Mouse (Mus musculus): ENCODE data around the gene Tmem41a. TPM values are rescaled to one million over a fixed set of nuclear protein-coding genes. Genes with fewer than 3 reads are reported as not detected.
"Not testable (repeated sequence)": the region's sequence is repeated elsewhere in the genome, so short reads cannot be mapped to it uniquely, and the experiment has no call there.

The Tmem41a gene
- polyA plus RNA-seq, 1 experiment from 2014 or later: 23.8 TPM

DNA sequence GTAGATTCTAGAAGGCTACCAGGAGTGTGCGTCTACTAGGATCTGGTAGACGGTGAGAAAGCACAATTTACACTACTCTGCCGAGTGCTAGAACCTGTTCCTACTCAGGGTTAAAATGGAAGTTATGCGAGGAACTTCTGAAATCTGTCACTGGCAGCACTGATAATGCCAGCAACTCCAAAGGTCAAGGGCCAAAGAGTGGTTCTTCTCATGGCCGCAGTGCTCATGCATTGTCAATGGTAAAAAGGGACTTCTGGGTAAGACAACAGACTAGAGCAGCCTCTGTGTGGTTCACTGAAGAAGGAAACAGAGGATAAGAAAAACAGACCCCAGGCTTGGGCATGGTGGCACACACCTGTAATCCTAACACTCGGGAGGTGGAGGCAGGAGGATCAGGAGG is 23.2 kb upstream of the Tmem41a start:
- no peak for TF ChIP-seq CTCF (IDR thresholded peaks at IDR 0.05; ENCODE audit: low read depth)
- H3K27ac ChIP-seq: no peak overlapping the region
- no peaks in the 10 kb centered on the region for H3K9me3 ChIP-seq (replicated peaks; ENCODE audit: low read length)
- H3K4me3 ChIP-seq (replicated peaks; ENCODE audit: low read depth, low read length): no peak overlapping the region
- H3K27me3 ChIP-seq (ENCODE audit: insufficient read depth, low read length): no peaks in the 10 kb centered on the region
- no peaks in the 10 kb centered on the region for H3K36me3 ChIP-seq (ENCODE audit: insufficient read depth, low read length)
- ATAC-seq (replicated peaks; ENCODE audit: low FRiP score, low read depth): no peak
- whole genome bisulfite sequencing: 86% methylated on average over 6 of the region's 6 CpGs
- no peak for DNase-seq (ENCODE audit: low spot score)
- no peaks in the 10 kb centered on the region for H3K4me1 ChIP-seq (replicated peaks; ENCODE audit: insufficient read depth, low read length)
- no peak overlapping the region for H3K4me2 ChIP-seq (ENCODE audit: low read length)
- H3K9ac ChIP-seq (ENCODE audit: low read depth, low read length): no peak overlapping the region

DNA sequence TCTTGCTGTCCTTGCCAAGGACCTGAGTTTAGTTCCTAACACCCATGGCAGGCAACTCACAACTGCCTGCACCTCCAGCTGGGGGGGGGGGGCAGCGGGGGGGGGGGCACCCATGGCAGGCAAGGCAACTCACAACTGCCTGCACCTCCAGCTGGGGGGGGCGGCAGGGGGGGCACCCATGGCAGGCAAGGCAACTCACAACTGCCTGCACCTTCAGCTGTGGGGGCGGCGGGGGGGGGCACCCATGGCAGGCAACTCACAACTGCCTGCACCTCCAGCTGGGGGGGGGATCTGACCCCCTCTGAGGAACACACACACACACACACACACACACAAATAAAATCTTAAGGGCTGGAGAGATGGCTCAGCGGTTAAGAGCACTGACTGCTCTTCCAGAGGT is 22.5 kb upstream of the Tmem41a start:
- Histone ChIP-seq H3K4me3 (replicated peaks; ENCODE audit: low read depth, low read length) (no peak overlapping the region), H3K36me3 (ENCODE audit: insufficient read depth, low read length) (no peaks in the 10 kb centered on the region), H3K4me2 (ENCODE audit: low read length) (no peak overlapping the region), H3K9me3 (replicated peaks; ENCODE audit: low read length) (no peaks in the 10 kb centered on the region), H3K4me1 (replicated peaks; ENCODE audit: insufficient read depth, low read length) (no peaks in the 10 kb centered on the region), H3K27me3 (ENCODE audit: insufficient read depth, low read length) (no peaks in the 10 kb centered on the region), H3K9ac (ENCODE audit: low read depth, low read length) (no peak overlapping the region), H3K27ac (no peak overlapping the region)
- no peak for ATAC-seq (replicated peaks; ENCODE audit: low FRiP score, low read depth)
- 71% methylated on average over 4 of the region's 5 CpGs for WGBS
- no peak for DNase-seq (ENCODE audit: low spot score)
- no peak for TF ChIP-seq CTCF (IDR thresholded peaks at IDR 0.05; ENCODE audit: low read depth)

GRCm38 (mm10) chr16:21965576-21965975 is 18.2 kb upstream of the Tmem41a start:
- H3K4me3 ChIP-seq (replicated peaks; ENCODE audit: low read depth, low read length): no peak overlapping the region
- ATAC-seq (replicated peaks; ENCODE audit: low FRiP score, low read depth): no peak
- no peaks in the 10 kb centered on the region for H3K4me1 ChIP-seq (replicated peaks; ENCODE audit: insufficient read depth, low read length)
- no peak overlapping the region for H3K9ac ChIP-seq (ENCODE audit: low read depth, low read length)
- WGBS: 70% methylated on average over 3 of the region's 3 CpGs
- H3K9me3 ChIP-seq (replicated peaks; ENCODE audit: low read length): no peaks in the 10 kb centered on the region
- no peaks in the 10 kb centered on the region for H3K27me3 ChIP-seq (ENCODE audit: insufficient read depth, low read length)
- H3K27ac ChIP-seq: no peak overlapping the region
- no peak for DNase-seq (ENCODE audit: low spot score)
- H3K4me2 ChIP-seq (ENCODE audit: low read length): no peak overlapping the region
- no peaks in the 10 kb centered on the region for H3K36me3 ChIP-seq (ENCODE audit: insufficient read depth, low read length)
- no peak for TF ChIP-seq CTCF (IDR thresholded peaks at IDR 0.05; ENCODE audit: low read depth)

DNA sequence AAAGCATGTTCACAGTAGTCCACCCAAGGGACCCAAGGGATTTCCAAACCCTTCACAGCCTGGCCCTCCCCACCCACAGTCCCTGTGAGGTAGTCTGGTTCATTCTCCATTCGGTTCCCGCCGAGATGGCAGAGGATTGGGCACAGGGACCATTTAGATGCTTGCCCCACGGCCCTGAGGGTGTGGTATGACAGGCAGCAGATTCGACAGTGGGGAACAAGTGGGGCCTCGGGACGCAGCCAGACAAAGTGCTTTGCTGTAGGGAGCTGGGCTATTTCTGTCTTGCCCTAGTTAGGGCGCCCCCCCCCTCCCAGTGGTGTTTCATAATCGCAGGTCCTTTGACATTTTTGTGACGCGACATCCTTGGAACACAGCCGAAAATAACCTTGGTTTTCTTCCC is 8.2 kb upstream of the Tmem41a start:
- no peak for DNase-seq (ENCODE audit: low spot score)
- no peak overlapping the region for H3K9ac ChIP-seq (ENCODE audit: low read depth, low read length)
- ATAC-seq (replicated peaks; ENCODE audit: low FRiP score, low read depth): no peak
- H3K9me3 ChIP-seq (replicated peaks; ENCODE audit: low read length): no peaks in the 10 kb centered on the region
- no peak overlapping the region for H3K4me3 ChIP-seq (replicated peaks; ENCODE audit: low read depth, low read length)
- WGBS: 87% methylated on average over 12 of the region's 12 CpGs
- H3K36me3 ChIP-seq (ENCODE audit: insufficient read depth, low read length): no peaks in the 10 kb centered on the region
- H3K27me3 ChIP-seq (ENCODE audit: insufficient read depth, low read length): no peaks in the 10 kb centered on the region
- no peak overlapping the region for H3K27ac ChIP-seq
- H3K4me1 ChIP-seq (replicated peaks; ENCODE audit: insufficient read depth, low read length): no peaks in the 10 kb centered on the region
- H3K4me2 ChIP-seq (ENCODE audit: low read length): no peak overlapping the region
- no peak for TF ChIP-seq CTCF (IDR thresholded peaks at IDR 0.05; ENCODE audit: low read depth)

GRCm38 (mm10) chr16:21928471-21928870 is 18.9 kb downstream of the Tmem41a start:
- ATAC-seq (replicated peaks; ENCODE audit: low FRiP score, low read depth): no peak
- no peak overlapping the region for H3K9ac ChIP-seq (ENCODE audit: low read depth, low read length)
- 74% methylated on average over 13 of the region's 13 CpGs for WGBS
- no peaks in the 10 kb centered on the region for H3K27me3 ChIP-seq (ENCODE audit: insufficient read depth, low read length)
- no peaks in the 10 kb centered on the region for H3K9me3 ChIP-seq (replicated peaks; ENCODE audit: low read length)
- no peak for TF ChIP-seq CTCF (IDR thresholded peaks at IDR 0.05; ENCODE audit: low read depth)
- no peak overlapping the region for H3K27ac ChIP-seq
- H3K36me3 ChIP-seq (ENCODE audit: insufficient read depth, low read length): no peaks in the 10 kb centered on the region
- no peak overlapping the region for H3K4me2 ChIP-seq (ENCODE audit: low read length)
- no peak for DNase-seq (ENCODE audit: low spot score)
- H3K4me1 ChIP-seq (replicated peaks; ENCODE audit: insufficient read depth, low read length): no peaks in the 10 kb centered on the region
- H3K4me3 ChIP-seq (replicated peaks; ENCODE audit: low read depth, low read length): no peak overlapping the region

DNA sequence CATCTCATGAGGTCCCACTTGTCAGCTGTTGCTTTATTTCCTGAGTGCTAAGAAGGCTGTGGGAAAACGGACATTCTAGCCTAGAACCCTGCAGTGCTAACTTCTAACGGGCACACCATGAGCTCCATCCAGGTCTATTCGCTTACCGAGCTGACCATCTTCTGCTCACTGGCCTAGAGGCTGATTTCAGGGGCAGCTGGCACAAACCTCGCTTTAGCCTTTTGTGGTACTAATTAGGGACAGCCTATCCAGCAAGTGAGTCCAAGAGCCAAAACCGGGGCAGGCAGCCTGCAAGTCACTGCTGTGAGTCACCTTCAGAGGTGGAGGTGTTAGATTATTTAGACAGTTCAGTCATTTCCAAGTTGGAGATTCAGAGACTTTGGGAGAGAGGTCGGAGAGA is 30.7 kb downstream of the Tmem41a start:
- Histone ChIP-seq H3K4me1 (replicated peaks; ENCODE audit: insufficient read depth, low read length) (no peaks in the 10 kb centered on the region), H3K9ac (ENCODE audit: low read depth, low read length) (no peak overlapping the region), H3K4me2 (ENCODE audit: low read length) (no peak overlapping the region), H3K27me3 (ENCODE audit: insufficient read depth, low read length) (no peaks in the 10 kb centered on the region), H3K27ac (no peak overlapping the region), H3K4me3 (replicated peaks; ENCODE audit: low read depth, low read length) (no peak overlapping the region), H3K36me3 (ENCODE audit: insufficient read depth, low read length) (no peaks in the 10 kb centered on the region), H3K9me3 (replicated peaks; ENCODE audit: low read length) (no peaks in the 10 kb centered on the region)
- ATAC-seq (replicated peaks; ENCODE audit: low FRiP score, low read depth) (no peak), DNase-seq (ENCODE audit: low spot score) (no peak)
- TF ChIP-seq CTCF (IDR thresholded peaks at IDR 0.05; ENCODE audit: low read depth): no peak
- WGBS: 70% methylated on average over 7 of the region's 7 CpGs

DNA sequence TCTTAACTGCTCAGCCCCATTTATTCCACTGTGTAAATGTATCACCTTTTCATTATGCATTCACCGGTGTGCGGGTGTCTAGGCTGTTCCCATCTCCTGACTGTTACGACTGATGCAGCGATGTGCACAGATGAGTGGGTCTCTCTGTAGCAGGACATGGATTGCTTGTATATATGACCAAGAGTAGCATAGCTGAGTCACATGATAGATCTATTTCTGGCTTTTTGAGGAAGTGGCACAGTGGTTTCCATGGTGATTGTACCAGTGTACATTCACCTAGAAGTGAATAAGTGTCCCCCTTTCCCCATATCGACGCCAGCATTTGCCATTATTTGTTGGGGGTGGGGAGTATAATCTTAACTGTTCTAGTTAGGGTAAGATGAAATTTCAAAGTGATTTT is 34.0 kb downstream of the Tmem41a start:
- Histone ChIP-seq H3K9me3 (replicated peaks; ENCODE audit: low read length) (no peaks in the 10 kb centered on the region), H3K36me3 (ENCODE audit: insufficient read depth, low read length) (no peaks in the 10 kb centered on the region), H3K9ac (ENCODE audit: low read depth, low read length) (no peak overlapping the region), H3K27me3 (ENCODE audit: insufficient read depth, low read length) (no peaks in the 10 kb centered on the region), H3K27ac (no peak overlapping the region), H3K4me1 (replicated peaks; ENCODE audit: insufficient read depth, low read length) (no peaks in the 10 kb centered on the region), H3K4me2 (ENCODE audit: low read length) (no peak overlapping the region), H3K4me3 (replicated peaks; ENCODE audit: low read depth, low read length) (no peak overlapping the region)
- TF ChIP-seq CTCF (IDR thresholded peaks at IDR 0.05; ENCODE audit: low read depth): no peak
- 91% methylated on average over 6 of the region's 6 CpGs for WGBS
- DNase-seq (ENCODE audit: low spot score) (no peak), ATAC-seq (replicated peaks; ENCODE audit: low FRiP score, low read depth) (no peak)

DNA sequence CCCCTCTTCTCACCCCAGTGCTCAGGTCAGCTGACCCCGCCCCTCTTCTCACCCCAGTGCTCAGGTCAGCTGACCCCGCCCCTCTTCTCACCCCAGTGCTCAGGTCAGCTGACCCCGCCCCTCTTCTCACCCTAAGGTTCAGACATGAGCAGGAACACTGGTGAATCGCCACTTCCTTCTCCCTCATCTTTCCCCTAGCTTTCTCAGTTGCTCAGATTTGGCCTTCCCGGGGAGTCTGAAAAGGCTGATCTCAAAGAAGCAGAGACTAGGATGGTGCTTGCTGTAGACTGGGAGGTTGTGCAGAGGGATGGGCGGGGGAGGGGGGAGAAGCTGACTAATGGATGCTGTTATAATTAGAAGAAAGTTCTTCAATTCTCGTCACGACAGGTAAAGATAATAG is 38.4 kb downstream of the Tmem41a start:
- not testable (repeated sequence) for H3K4me1 ChIP-seq (replicated peaks; ENCODE audit: insufficient read depth, low read length); ATAC-seq (replicated peaks; ENCODE audit: low FRiP score, low read depth); H3K9ac ChIP-seq (ENCODE audit: low read depth, low read length); H3K4me2 ChIP-seq (ENCODE audit: low read length); H3K4me3 ChIP-seq (replicated peaks; ENCODE audit: low read depth, low read length); H3K9me3 ChIP-seq (replicated peaks; ENCODE audit: low read length); H3K27me3 ChIP-seq (ENCODE audit: insufficient read depth, low read length); H3K27ac ChIP-seq; DNase-seq (ENCODE audit: low spot score); H3K36me3 ChIP-seq (ENCODE audit: insufficient read depth, low read length)
- WGBS: 47% methylated on average over 6 of the region's 8 CpGs

Measured in kidney, postnatal 0 days (tissue).